Mouse (Mus musculus) testis, adult 2 months (tissue): Measurements from ENCODE around the gene Mrps6.

Experiments used
- CTCF ChIP-seq: fragments of 200-500 bp; IDR thresholded peaks from 2 replicates; pipeline ENCODE4 v1.5.1; 2012; ENCODE audit warnings: low read depth, mild to moderate bottlenecking, inconsistent platforms, low read length, moderate library complexity; ENCODE audit not compliant: control insufficient read depth, insufficient read depth, insufficient replicate concordance
- POLR2A ChIP-seq: fragments of 200-500 bp; IDR thresholded peaks from 2 replicates; pipeline ENCODE4 v1.6.1; 2012; ENCODE audit warnings: low read depth, mild to moderate bottlenecking, inconsistent platforms, low read length, moderate library complexity; ENCODE audit not compliant: control insufficient read depth

DNA sequence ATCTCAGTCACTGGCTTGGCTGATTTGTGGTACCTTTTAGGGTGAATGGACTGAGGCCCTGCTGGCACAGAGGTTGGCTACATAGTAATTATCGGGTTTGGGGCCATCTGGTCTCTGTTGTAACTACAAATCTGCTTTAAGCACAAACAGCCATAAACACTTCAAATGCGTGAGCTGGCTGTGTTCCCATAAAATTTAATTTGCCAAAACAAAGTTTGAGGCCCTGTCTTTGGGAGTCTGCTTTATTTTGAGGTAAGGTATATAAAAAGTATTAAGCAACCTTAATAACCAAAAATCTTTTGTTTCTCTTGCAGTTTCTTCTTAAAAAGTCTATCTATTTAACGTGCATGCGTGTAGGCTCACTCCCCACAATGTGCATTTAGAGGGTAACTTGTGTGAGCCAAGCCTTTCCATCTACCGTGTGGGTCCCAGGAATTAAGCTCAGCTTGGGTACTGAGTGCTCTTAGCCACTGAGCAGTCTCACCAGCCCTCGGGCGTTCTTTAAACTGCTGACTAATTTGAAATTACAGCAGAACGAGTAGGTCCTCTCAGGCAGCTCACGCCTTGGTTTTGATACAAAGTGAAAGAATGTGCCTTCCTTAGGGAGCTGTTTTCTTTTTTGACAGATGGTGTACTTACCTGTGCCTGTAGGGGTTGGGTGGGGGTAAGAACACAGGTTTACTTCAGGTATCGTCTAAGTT is 40.4 kb downstream of the Mrps6 start:
- TF ChIP-seq CTCF (no peak), POLR2A (no peak)
